Mouse (Mus musculus) megakaryocyte progenitor cell, adult 5-6 weeks (primary cell): ENCODE data around the gene Cog7. TPM values are rescaled to one million over a fixed set of nuclear protein-coding genes. Genes with fewer than 3 reads are reported as not detected.

Source experiments
- ATAC-seq: replicated peaks from 2 replicates; pipeline ENCODE4 v1.8.0; 2016; ENCODE audit warnings: mild to moderate bottlenecking, moderate TSS enrichment, inconsistent platforms; ENCODE audit not compliant: poor library complexity
- total RNA-seq, 2 experiments: library from RNA; stranded (forward) in 1 of 2; stranded (reverse) in 1 of 2; fragments of 157-497, 149-512 nt in 1 of 2; fragments of 200-1000 nt in 1 of 2; gene quantifications; 2 replicates each; pipeline versions ENCODE4 v1.2.3 to v1.2.4; 2015 to 2017

Cog7 gene
- total RNA-seq, 2 experiments from 2014 or later: 15.1 to 19.2 TPM

GRCm38 (mm10) chr7:121954891-121955669 is 26.4 kb downstream of the Cog7 start:
- ATAC-seq: no peak

- ATAC-seq: no peak
These were observed 34.0 kb downstream of the Cog7 start for GRCm38 (mm10) chr7:121947513-121947912.

GRCm38 (mm10) chr7:121946196-121946595 is 35.3 kb downstream of the Cog7 start:
- no peak for ATAC-seq

GRCm38 (mm10) chr7:121942371-121942770 is 39.1 kb downstream of the Cog7 start:
- ATAC-seq: no peak

GRCm38 (mm10) chr7:121941640-121942039 is 39.9 kb downstream of the Cog7 start:
- no peak for ATAC-seq

GRCm38 (mm10) chr7:121941016-121941415 is 40.5 kb downstream of the Cog7 start:
- ATAC-seq: no peak

GRCm38 (mm10) chr7:121939729-121940128 is 41.8 kb downstream of the Cog7 start:
- ATAC-seq: peak; percentile 86

- no peak for ATAC-seq
These were observed 42.3 kb downstream of the Cog7 start for GRCm38 (mm10) chr7:121939244-121939643.

- no peak for ATAC-seq
These were observed 43.2 kb downstream of the Cog7 start for GRCm38 (mm10) chr7:121938124-121938891.

GRCm38 (mm10) chr7:121936861-121937630 is 44.5 kb downstream of the Cog7 start:
- no peak for ATAC-seq

- ATAC-seq: no peak
These were observed 45.4 kb downstream of the Cog7 start for GRCm38 (mm10) chr7:121935906-121936794.

GRCm38 (mm10) chr7:121934346-121934745 is 47.2 kb downstream of the Cog7 start:
- ATAC-seq: no peak

GRCm38 (mm10) chr7:121933675-121934074 is 47.8 kb downstream of the Cog7 start:
- no peak for ATAC-seq

GRCm38 (mm10) chr7:121931246-121931645 is 50.3 kb downstream of the Cog7 start:
- ATAC-seq: no peak

- ATAC-seq: no peak
These were observed 53.6 kb downstream of the Cog7 start for GRCm38 (mm10) chr7:121927882-121928281.

- ATAC-seq: no peak
These were observed 57.1 kb downstream of the Cog7 start for GRCm38 (mm10) chr7:121924361-121924760.

GRCm38 (mm10) chr7:121913944-121914343 is 67.6 kb downstream of the Cog7 start:
- ATAC-seq: no peak

GRCm38 (mm10) chr7:121912250-121912649 is 69.3 kb downstream of the Cog7 start:
- ATAC-seq: no peak

GRCm38 (mm10) chr7:121906879-121907278 is 74.6 kb downstream of the Cog7 start:
- no peak for ATAC-seq

- no peak for ATAC-seq
These were observed 78.6 kb downstream of the Cog7 start for GRCm38 (mm10) chr7:121902757-121903411.
